Mouse (Mus musculus) embryonic facial prominence, embryonic 14.5 days (tissue): Measurements from ENCODE around the gene Irx2. TPM values are rescaled to one million over a fixed set of nuclear protein-coding genes. Genes with fewer than 3 reads are reported as not detected.

Experiments
- ATAC-seq: fragments of 200-750 bp; cut with Nextera tagmentation; 2 replicates; pipeline ENCODE4 v1.8.0; 2017; ENCODE audit warnings: low read depth, moderate number of reproducible peaks, moderate TSS enrichment
- DNase-seq: peaks from one replicate; pipeline ENCODE4 v3.0.0-alpha.2; 2015; ENCODE audit warnings: low spot score
- H3K27ac ChIP-seq: fragments of 300-500 bp; sonication (generic); replicated peaks from 2 replicates; pipeline ENCODE4 v1.5.1; 2014; ENCODE audit warnings: low read depth, mild to moderate bottlenecking, low read length, moderate library complexity
- H3K27me3 ChIP-seq: fragments of 300-500 bp; sonication (generic); replicated peaks from 2 replicates; pipeline ENCODE4 v1.6.1; 2014; ENCODE audit warnings: low read length; ENCODE audit not compliant: control insufficient read depth, insufficient read depth
- H3K36me3 ChIP-seq: fragments of 300-500 bp; sonication (generic); 2 replicates; pipeline ENCODE4 v1.6.1; 2014; ENCODE audit warnings: low read length, mixed read lengths; ENCODE audit not compliant: control insufficient read depth, insufficient read depth
- H3K4me1 ChIP-seq: fragments of 300-500 bp; sonication (generic); 2 replicates; pipeline ENCODE4 v1.6.1; 2014; ENCODE audit warnings: antibody characterized with exemption, low read length; ENCODE audit not compliant: control insufficient read depth, insufficient read depth
- H3K4me2 ChIP-seq: fragments of 300-500 bp; sonication (generic); 2 replicates; pipeline ENCODE4 v1.6.1; 2014; ENCODE audit warnings: low read depth, mild to moderate bottlenecking, low read length, moderate library complexity, mixed read lengths
- H3K4me3 ChIP-seq: fragments of 300-500 bp; sonication (generic); 2 replicates; pipeline ENCODE4 v1.5.1; 2014; ENCODE audit warnings: low read depth, mild to moderate bottlenecking, low read length
- H3K9ac ChIP-seq: fragments of 300-500 bp; sonication (generic); 2 replicates; pipeline ENCODE4 v1.6.1; 2014; ENCODE audit warnings: low read depth, mild to moderate bottlenecking, low read length, moderate library complexity, mixed read lengths
- H3K9me3 ChIP-seq: fragments of 300-500 bp; sonication (generic); 2 replicates; pipeline ENCODE4 v1.6.1; 2016; ENCODE audit warnings: low read length; ENCODE audit not compliant: control insufficient read depth
- WGBS: fragments of 180-500 bp; shearing (Covaris S2); extraction: QIAGEN DNeasy Blood & Tissue Kit; methylation state at CpG from one replicate; pipeline ENCODE4 v1.1.7; 2014; 5-methylcytosine and 5-hydroxymethylcytosine counted together
- polyA plus RNA-seq: library from polyadenylated mRNA; unstranded; fragments of >200 nt; fragmentation: Nextera tagmentation; extraction: Ambion mirVana; gene quantifications from 2 replicates; pipeline ENCODE4 v1.2.1, GENCODE M21; 2014

Irx2 gene
- polyA plus RNA-seq, 1 experiment from 2014 or later: 26.7 TPM

DNA sequence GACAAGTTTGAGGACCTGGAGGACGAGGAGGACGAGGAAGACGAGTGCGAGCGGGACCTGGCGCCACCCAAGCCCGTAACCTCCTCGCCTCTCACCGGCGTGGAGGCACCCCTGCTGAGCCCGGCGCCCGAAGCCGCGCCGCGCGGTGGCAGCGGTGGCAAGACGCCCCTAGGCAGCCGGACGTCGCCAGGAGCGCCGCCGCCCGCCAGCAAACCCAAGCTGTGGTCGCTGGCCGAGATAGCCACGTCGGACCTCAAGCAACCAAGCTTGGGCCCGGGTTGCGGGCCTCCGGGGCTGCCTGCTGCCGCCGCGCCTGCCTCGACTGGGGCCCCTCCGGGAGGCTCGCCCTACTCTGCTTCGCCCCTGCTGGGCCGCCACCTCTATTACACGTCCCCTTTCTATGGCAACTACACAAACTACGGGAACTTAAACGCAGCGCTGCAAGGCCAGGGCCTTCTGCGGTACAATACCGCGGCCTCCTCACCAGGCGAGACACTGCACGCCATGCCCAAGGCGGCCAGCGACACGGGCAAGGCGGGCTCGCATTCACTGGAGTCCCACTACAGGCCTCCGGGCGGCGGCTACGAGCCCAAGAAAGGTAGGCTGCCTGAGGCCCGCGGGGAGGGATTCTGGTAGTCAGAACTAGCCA, 2.9 kb downstream of the Irx2 start:
- DNase-seq (no peak), ATAC-seq (no peak)
- Histone ChIP-seq H3K27me3 (peaks cover 96% of the 10 kb centered on the region), H3K4me1 (peaks cover 5% of the 10 kb centered on the region; the same call in 1 of the 2 replicates), H3K4me3 (peak overlapping the region; percentile 63), H3K4me2 (peak overlapping the region; percentile 96), H3K36me3 (no peaks in the 10 kb centered on the region), H3K9ac (peak overlapping the region; percentile 61), H3K27ac (no peak overlapping the region), H3K9me3 (no peaks in the 10 kb centered on the region)
- WGBS: 3% methylated on average over 28 of the region's 62 CpGs

DNA sequence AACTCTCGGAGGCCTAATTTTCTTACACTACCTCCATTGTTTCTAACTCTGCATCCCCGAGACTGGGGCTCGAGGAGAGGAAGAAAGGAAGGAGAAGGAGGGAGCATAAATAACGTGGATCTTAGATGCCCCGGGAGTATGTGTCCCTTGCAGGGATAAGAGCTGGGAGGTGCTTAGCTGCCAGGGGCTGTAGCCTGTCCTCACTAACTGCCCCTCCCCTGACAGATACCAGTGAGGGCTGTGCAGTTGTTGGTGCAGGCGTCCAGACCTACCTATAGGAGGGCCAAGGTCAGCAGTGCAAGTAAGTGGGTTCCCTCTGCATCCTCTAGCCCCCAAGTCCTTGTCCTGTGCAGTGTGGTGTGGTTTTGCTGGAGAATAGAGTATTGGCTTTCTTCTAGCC, 3.7 kb downstream of the Irx2 start:
- Histone ChIP-seq H3K4me2 (peak overlapping the region; percentile 96), H3K4me3 (peak overlapping the region; percentile 63), H3K9me3 (no peaks in the 10 kb centered on the region), H3K4me1 (peaks cover 5% of the 10 kb centered on the region; the same call in 1 of the 2 replicates), H3K27me3 (peaks cover 95% of the 10 kb centered on the region), H3K27ac (no peak overlapping the region), H3K36me3 (no peaks in the 10 kb centered on the region), H3K9ac (peak overlapping the region; percentile 61; the same call in 1 of the 2 replicates)
- ATAC-seq (no peak), DNase-seq (no peak)
- 15% methylated on average over 6 of the region's 6 CpGs for WGBS

DNA sequence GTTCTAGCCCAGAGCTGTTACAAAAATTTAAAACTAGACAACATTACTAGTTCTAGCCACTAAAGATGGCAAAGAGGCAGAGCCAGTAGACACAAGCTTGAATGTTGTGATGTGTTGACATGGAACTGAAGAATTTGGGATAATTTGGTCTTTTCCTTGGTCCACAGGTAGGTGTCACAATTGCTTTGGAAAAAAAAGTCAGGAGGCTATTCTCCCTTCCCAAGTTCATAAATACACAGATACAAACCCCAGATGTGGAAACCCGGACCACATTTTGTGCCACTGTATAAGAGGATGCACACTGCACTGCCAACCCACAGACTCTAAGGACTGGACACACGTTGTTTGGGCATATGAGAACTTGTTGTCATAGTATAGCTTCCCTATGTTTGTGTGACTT, 4.5 kb downstream of the Irx2 start:
- 36% methylated on average over 2 of the region's 2 CpGs for WGBS
- H3K9me3 ChIP-seq: no peaks in the 10 kb centered on the region
- H3K4me2 ChIP-seq: peak overlapping the region; percentile 96; the same call in 1 of the 2 replicates
- H3K36me3 ChIP-seq: no peaks in the 10 kb centered on the region
- no peak for DNase-seq
- no peak for ATAC-seq
- peak overlapping the region; percentile 63; the same call in 1 of the 2 replicates for H3K4me3 ChIP-seq
- H3K27ac ChIP-seq: no peak overlapping the region
- H3K27me3 ChIP-seq: peaks cover 95% of the 10 kb centered on the region
- no peak overlapping the region for H3K9ac ChIP-seq
- peaks cover 5% of the 10 kb centered on the region; the same call in 1 of the 2 replicates for H3K4me1 ChIP-seq

DNA sequence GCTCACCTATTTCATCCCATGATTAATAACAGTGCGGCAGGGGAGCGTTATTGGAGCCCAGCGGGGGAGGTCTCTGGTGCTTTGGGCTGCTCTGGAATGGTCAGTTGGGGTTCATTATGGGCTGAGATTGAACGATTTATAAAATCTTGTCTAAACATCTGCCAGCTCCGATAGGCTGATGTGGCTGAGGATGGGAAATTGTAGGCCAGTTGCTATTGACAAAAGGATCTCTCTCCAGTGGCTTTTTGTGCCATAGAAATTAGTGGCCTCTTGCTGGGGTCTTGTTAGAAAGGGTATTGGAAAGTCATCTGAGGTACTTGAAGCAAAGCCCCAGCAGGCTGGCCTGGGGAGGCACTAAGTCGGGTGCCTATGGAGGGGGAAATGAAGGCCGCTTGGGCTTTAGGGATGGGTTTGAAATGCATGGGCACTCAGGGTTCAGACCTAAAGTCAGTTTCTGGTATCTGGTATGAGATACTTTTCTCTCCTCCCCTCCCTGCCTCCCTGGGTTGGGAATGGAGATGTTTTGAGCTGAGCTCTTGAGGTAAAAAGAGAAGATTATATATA, 6.2 kb downstream of the Irx2 start:
- ATAC-seq: no peak
- Histone ChIP-seq H3K9ac (no peak overlapping the region), H3K9me3 (no peaks in the 10 kb centered on the region), H3K4me3 (no peak overlapping the region), H3K4me1 (peaks cover 5% of the 10 kb centered on the region; the same call in 1 of the 2 replicates), H3K36me3 (no peaks in the 10 kb centered on the region), H3K27me3 (peaks cover 96% of the 10 kb centered on the region), H3K4me2 (peak overlapping the region; percentile 23; the same call in 1 of the 2 replicates), H3K27ac (no peak overlapping the region)
- no peak for DNase-seq
- 21% methylated on average over 7 of the region's 7 CpGs for WGBS

DNA sequence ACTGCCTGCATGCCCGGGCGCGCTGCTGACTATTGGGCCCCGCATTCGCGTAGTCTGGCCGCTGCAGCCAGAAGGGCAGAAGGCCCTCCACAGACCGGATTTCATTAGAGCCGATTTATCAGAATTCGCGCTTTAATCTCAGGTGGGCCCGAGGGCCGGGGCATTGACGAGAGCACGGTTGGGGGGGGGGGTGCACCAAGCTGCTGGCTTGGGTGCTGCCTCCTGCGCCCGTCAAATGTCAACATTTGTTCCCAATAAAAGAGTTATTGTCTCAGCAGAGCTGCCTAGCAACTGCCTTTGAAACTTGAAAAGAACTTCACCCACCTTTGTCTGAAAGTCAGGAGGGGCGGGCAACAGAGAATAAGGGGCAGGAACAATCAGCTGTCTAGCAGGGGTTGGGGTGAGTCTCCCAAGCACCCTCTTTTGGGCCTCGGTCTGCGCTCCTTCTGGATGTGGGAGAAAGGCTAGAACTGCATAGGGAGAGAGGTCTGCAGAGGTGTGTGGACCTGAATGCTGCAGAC, 7.8 kb downstream of the Irx2 start:
- Histone ChIP-seq H3K9me3 (no peaks in the 10 kb centered on the region), H3K4me1 (peaks cover 3% of the 10 kb centered on the region; the same call in 1 of the 2 replicates), H3K36me3 (no peaks in the 10 kb centered on the region), H3K27ac (no peak overlapping the region), H3K4me3 (no peak overlapping the region), H3K9ac (no peak overlapping the region), H3K27me3 (peaks cover 95% of the 10 kb centered on the region), H3K4me2 (no peak overlapping the region)
- ATAC-seq (no peak), DNase-seq (no peak)
- 8% methylated on average over 15 of the region's 20 CpGs for WGBS

DNA sequence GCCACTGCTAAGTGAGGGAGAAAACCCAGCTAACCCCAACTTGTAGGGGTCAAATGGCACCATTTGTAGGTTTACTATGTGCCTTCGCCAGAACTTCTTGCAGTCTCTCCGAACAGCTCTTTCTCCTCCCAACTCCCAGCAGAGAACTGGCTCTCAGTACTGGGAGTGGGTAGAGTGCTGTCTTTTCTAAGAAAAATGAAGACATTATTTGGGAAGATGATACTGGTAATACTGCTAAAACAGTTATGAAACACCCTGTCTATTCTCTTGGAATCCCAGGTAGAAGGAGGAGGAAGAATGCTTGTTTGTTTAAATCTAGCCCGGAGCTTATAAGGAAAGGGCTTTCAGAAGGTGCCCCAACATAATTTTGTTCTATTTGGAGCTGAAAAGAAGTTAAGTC, 8.9 kb downstream of the Irx2 start:
- ATAC-seq: no peak
- H3K9me3 ChIP-seq: no peaks in the 10 kb centered on the region
- no peaks in the 10 kb centered on the region for H3K4me1 ChIP-seq
- H3K4me2 ChIP-seq: no peak overlapping the region
- 9% methylated on average over 3 of the region's 3 CpGs for WGBS
- no peaks in the 10 kb centered on the region for H3K36me3 ChIP-seq
- H3K9ac ChIP-seq: no peak overlapping the region
- no peak for DNase-seq
- no peak overlapping the region for H3K4me3 ChIP-seq
- no peak overlapping the region for H3K27ac ChIP-seq
- H3K27me3 ChIP-seq: peaks cover 91% of the 10 kb centered on the region

DNA sequence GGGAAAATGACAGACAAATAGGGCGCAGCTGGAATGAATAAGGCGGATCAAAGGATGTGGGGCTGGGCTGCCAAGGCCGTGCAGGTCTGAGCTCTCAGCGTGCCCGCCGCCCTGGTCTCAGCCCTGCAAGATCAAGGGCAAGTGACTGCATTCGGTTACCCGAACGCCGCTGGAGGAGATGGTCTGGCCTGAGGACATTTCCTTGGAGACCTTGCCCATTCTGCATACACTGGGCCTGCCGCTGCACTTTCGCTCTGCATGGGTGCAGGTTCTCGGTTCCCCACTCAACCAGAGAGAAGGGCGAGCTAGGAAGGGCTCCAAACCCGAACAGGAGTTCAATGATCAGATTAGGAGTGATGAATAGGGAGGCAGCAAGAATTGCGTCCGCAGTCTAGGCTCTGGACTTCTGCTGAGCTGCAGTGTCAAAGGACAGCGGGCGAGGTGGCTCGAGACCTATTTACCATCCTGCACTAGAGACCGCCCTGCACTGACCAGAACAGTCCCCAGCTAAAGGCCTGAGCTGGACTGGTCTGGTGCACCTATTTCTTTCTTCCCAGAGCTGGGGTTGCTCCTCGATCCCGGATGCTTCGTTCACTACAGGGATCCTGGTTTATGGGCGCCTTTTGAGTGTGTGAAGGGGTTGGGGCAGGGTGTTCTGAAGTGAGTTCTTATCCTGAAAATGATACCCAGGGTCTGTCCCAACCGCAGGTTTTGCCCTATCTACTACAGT, 9.9 kb downstream of the Irx2 start:
- H3K4me3 ChIP-seq: peak overlapping the region; percentile 41
- no peak for ATAC-seq
- H3K9ac ChIP-seq: no peak overlapping the region

DNA sequence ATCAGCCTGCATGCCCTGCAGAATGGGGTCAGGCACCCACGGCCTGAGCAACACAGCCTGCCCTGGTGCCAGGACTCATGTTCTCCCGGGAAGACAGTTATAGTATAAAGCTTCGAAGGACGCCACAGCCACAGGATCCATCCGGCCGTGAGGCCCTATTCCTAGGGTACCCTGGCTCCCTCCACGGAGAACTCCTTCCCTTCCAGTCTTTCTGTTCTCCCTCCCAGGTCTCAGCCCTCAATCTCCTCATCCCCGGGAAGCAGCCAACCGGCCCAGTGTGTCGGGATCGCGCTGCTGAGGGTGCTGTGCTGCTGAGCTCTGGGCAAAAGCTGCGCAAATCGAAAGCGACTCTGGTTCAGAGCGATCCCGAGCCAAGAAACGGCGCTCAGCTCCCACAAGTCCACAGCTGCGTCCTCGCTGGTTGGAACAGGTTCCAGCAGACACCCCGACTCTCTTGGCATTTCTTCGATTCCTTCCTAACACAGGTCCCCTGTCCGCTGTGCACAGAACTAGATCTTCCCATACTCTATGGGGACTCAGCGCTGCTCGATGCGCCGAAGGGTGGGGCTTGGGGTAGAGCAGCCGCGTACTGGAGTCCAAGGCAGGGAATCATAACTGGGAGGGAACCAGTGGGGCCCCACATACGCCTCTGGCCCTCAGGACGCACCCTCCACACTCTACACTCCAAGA, 11.0 kb downstream of the Irx2 start:
- peak overlapping the region; percentile 41 for H3K4me3 ChIP-seq
- ATAC-seq (peak; percentile 80), DNase-seq (peak; percentile 66)
- 0 out of 2 replicates have a peak overlapping the region, but pooled peaks have one; percentile 1 for H3K27ac ChIP-seq
- WGBS: under 1% methylated on average over 31 of the region's 32 CpGs
- H3K27me3 ChIP-seq: peaks cover 76% of the 10 kb centered on the region
- no peaks in the 10 kb centered on the region for H3K9me3 ChIP-seq
- H3K9ac ChIP-seq: peak overlapping the region; percentile 56
- H3K4me1 ChIP-seq: no peaks in the 10 kb centered on the region
- peak overlapping the region; percentile 71 for H3K4me2 ChIP-seq
- no peaks in the 10 kb centered on the region for H3K36me3 ChIP-seq

More for the DNA sequence above, 9.9 kb downstream of the Irx2 start:
- DNase-seq: no peak
- WGBS: 3% methylated on average over 26 of the region's 26 CpGs
- Histone ChIP-seq H3K4me1 (no peaks in the 10 kb centered on the region), H3K4me2 (peak overlapping the region; percentile 71), H3K9me3 (no peaks in the 10 kb centered on the region), H3K27me3 (peaks cover 87% of the 10 kb centered on the region), H3K36me3 (no peaks in the 10 kb centered on the region), H3K27ac (no peak overlapping the region)
